Mouse (Mus musculus): Measurements from ENCODE around the gene Itpr1.
A peak's percentile ranks its signal among the peaks of the same experiment; 100 is the strongest.

Itpr1 gene

GRCm38 (mm10) chr6:108244571-108244970 lies 31.7 kb downstream of the Itpr1 start:
- DNase-seq: no peak

GRCm38 (mm10) chr6:108246369-108247085 lies 33.6 kb downstream of the Itpr1 start:
- DNase-seq: no peak

DNA sequence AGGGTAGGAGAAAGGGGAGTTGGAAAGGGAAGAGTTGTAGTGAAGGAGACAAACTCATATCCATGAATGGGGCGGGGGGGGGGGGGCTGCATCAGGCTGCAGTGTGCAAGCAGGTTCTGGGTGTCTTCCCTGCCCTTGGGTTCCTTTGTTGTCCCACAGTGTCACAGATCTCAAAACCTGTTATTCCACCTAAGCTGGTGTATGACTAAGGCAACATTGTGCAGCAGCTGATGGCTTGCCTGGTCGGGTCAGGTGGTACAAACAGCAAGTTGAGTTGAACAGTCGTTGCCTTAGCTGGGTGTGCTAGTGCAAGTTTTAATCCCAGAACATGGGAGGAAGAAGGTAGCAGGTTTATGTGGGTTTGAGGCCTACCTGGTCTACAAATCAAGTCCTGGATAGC lies 34.3 kb downstream of the Itpr1 start:
- no peak for DNase-seq

DNA sequence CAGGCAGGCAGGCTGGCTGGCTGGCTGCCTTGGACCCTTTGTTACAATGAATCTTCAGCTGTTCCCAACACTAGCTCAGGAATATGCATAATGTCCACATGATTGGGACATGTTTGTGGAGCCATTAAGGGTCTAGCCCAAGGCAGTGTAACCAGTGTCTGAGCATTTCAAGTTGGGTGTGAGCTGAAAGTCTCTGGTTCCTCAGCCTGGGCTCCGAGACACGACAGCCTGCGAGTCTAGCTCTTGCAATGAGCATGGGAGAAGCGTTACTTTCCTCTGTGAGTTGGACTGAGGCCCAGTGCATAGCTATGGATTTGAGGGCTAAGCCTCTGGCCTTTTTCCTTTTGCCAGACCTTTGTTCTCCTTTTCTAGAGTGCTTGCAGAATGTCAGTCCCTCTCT lies 35.6 kb downstream of the Itpr1 start:
- DNase-seq: no peak

GRCm38 (mm10) chr6:108249031-108249917 lies 36.4 kb downstream of the Itpr1 start:
- DNase-seq: peak; percentile 57

GRCm38 (mm10) chr6:108249918-108250225 lies 37.0 kb downstream of the Itpr1 start:
- no peak for DNase-seq

DNA sequence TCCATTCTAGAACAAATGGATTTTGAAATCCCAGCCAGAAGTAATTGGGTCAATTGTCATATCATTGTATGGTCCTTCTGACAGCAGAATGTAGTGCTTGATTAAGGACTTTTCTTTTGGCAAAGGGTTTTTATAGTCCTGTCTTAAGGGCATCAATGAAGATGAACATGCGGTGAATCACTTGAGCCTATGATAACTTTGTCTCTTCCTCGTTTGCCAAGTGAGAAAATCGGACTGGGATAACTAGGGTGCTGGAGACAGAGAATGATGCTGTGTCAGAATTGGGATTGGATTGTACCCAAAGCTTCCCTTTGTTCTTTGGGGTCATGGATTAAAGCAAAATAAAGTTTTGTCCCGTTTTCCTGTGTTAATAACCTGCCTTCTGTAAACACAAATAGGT lies 37.5 kb downstream of the Itpr1 start:
- no peak for DNase-seq

DNA sequence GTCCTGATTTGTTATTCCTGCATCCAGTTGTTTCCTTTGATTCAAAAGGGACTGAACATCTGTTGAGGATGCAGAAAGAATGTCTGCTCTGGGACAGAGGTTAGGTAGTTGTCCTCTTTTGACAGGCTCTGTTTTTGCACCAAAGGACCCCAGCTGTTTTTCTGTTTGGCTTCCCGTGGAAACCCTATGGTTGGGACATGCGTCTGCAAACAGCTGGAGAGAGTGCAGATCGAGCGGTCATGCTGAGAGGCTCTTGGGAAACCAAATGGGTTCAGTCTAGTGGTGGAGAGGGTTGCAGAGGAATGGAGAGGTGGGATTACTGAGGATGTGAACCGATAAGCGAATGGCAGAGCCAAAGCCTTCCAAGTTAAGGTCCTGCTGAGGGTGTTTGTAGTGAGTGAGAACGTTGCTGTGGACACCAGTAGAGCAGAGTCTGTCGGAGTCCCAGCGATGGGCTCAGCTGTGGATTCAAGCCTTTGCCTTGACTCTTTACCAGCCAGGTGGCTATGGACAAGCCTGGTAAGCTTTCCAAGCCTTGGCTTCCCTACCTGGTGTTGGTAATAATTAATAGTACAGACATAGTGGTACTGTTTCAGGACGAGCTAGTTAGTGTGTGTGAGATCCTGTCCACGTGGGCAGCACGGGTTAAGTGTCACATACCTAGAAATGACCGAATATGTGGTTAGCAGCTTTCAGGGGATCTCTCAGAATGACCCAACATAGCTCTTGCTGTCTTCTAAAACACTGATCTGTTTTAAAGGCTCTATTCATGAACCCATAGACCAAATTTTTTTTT lies 39.9 kb downstream of the Itpr1 start:
- DNase-seq: peak; percentile 71

DNA sequence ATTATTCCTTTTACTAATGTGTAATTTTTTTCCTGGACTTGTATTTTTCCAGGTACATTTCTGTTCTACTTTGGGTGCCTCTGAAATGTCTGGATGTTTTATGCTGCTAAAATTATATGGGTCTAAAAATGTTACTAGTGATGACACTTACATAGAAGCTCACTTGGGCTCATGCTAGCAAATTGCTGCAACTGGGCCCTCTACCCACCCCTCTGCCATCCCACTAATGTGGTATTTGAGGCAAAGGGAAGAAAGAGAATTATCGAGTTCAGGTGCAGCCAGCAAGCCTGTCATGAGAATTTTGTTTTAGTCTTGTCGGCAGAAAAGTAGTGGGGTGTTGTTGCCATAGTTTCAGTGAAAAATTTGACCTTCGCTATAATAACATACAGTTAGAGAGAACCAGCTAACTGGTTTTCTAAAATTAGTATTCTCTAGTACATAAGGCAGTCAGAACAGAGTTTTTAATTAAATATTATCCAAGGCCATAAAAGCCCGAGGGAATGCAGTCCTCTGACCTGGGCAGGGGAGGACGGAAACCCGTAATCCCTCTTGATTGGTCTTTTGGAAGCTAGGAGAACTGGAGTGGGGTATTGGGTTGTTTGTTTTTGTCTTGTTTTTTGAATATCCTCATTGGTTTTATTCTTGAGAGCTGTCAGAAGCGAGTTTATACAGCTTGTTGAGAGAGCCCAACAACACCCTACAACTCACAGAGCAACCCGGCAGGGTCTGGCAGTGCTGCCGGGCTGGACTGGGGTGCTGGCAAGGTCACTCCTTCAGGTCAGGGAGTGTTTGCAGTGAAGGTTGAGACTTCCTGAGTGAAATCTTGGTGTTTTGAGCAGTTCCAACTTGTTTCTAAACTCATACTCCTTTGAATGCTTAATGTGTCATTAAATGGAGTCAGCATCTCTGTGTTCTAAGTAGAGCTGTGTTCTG lies 41.5 kb downstream of the Itpr1 start:
- peak; percentile 61 for DNase-seq

- peak; percentile 35 for DNase-seq
These were observed 43.0 kb downstream of the Itpr1 start for GRCm38 (mm10) chr6:108255880-108256279.

DNA sequence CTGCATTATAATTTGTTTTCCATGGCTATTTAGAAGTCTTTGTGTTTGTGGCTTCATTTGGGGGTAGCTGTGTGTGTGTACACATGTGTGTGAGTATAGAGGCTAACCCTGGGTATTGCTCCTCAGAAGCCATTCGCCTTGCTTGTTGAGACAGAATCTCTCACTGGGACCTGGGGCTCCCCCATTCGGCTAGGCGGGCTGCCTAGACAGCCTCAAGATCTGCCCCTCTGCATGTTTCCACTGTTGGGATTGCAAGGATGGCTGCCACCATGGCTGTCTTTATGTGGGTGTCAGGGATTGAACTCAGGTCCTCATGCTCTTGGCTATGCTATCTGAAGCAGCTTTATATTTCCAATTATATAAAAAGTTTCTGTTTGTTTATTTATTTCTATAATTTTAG lies 44.3 kb downstream of the Itpr1 start:
- DNase-seq: no peak

GRCm38 (mm10) chr6:108258631-108259030 lies 45.7 kb downstream of the Itpr1 start:
- no peak for DNase-seq

GRCm38 (mm10) chr6:108259671-108260070 lies 46.8 kb downstream of the Itpr1 start:
- no peak for DNase-seq

- DNase-seq: peak; percentile 11
These were observed 48.6 kb downstream of the Itpr1 start for GRCm38 (mm10) chr6:108261506-108261905.

GRCm38 (mm10) chr6:108264164-108264563 lies 51.3 kb downstream of the Itpr1 start:
- no peak for DNase-seq

- DNase-seq: no peak
These were observed 60.6 kb downstream of the Itpr1 start for GRCm38 (mm10) chr6:108273451-108273850.

GRCm38 (mm10) chr6:108274364-108275084 lies 61.6 kb downstream of the Itpr1 start:
- no peak for DNase-seq

- DNase-seq: no peak
These were observed 64.1 kb downstream of the Itpr1 start for GRCm38 (mm10) chr6:108276880-108277507.

DNA sequence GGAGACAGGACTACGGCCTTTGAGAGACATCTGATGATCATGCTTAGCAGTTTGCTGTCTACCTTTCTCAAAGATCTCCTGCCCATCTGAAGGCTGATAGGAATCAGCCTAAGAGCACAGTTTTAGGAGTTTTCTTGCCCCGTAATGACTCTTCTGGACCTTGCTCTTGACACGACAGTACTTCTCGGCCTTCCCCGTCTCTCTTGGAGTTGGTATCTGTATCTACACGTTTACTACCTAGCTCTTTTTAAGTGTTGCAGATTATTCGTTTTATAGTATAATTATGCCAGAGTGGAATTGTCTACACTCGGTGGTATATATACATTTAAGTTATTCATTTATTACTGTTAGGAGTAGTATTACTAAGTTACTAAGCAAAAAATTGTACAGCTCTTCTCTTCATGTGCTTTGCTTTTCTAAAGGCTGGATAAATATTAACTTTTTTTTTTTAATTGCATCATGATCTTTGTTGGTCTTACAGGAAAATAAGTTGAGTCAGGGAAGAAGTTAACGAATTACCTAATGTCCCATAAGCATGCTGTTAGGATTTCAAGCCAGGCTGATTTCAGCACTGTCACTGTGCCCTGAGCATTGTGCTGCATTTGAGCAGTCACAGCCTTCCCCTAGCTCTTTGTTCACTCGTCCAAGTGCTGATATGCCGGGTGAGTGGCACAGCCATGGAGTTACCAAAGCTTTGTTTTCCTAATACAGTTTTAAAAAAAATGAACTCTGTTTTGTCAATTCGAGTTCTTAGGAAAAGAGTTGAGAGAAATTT lies 64.9 kb downstream of the Itpr1 start:
- no peak for DNase-seq

All from kidney, adult 18-20 months (tissue).